Mouse (Mus musculus): ENCODE measurements around the gene Reps1. TPM values are rescaled to one million over a fixed set of nuclear protein-coding genes. Genes with fewer than 3 reads are reported as not detected.

Reps1 gene
- polyA plus RNA-seq, 1 experiment from 2014 or later: 36.5 TPM

GRCm38 (mm10) chr10:18068880-18069279 lies 13.2 kb downstream of the Reps1 start:
- no peak overlapping the region for H3K4me2 ChIP-seq (replicated peaks)
- no peak overlapping the region for H3K27ac ChIP-seq
- H3K4me3 ChIP-seq: no peak overlapping the region
- no peaks in the 10 kb centered on the region for H3K36me3 ChIP-seq
- no peaks in the 10 kb centered on the region for H3K27me3 ChIP-seq
- 81% methylated on average over 2 of the region's 2 CpGs for WGBS
- ATAC-seq (ENCODE audit: low FRiP score): no peak
- H3K9ac ChIP-seq: no peak overlapping the region
- no peaks in the 10 kb centered on the region for H3K9me3 ChIP-seq (replicated peaks)
- H3K4me1 ChIP-seq: peaks cover 19% of the 10 kb centered on the region

DNA sequence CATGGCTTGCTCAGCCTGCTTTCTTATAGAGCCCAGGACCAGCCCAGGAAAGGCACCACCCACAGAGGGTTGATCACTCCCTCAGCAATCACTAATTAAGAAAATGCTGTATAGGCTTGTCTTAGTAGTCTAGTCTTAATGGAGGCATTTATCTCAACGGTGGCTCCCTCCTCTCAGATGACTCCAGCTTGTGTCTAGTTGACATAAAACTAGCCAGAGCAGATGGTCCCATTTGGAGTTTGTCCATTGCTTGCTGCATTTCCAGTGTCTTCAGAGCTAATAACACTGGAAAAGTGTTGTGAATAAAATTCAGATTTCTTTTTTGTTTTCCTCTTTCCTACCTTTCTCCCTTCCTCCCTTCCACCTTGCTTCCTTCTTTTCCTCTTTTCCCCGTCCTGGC lies 13.9 kb downstream of the Reps1 start:
- no peak for ATAC-seq (ENCODE audit: low FRiP score)
- H3K27me3 ChIP-seq: no peaks in the 10 kb centered on the region
- H3K27ac ChIP-seq: no peak overlapping the region
- H3K4me3 ChIP-seq: no peak overlapping the region
- peaks cover 19% of the 10 kb centered on the region for H3K4me1 ChIP-seq
- H3K9ac ChIP-seq: no peak overlapping the region
- H3K9me3 ChIP-seq (replicated peaks): no peaks in the 10 kb centered on the region
- H3K4me2 ChIP-seq (replicated peaks): no peak overlapping the region
- WGBS: 87% methylated on average over 2 of the region's 2 CpGs
- no peaks in the 10 kb centered on the region for H3K36me3 ChIP-seq

- Histone ChIP-seq H3K9me3 (replicated peaks) (no peaks in the 10 kb centered on the region), H3K27me3 (no peaks in the 10 kb centered on the region), H3K9ac (no peak overlapping the region), H3K4me1 (peaks cover 19% of the 10 kb centered on the region), H3K4me2 (replicated peaks) (no peak overlapping the region), H3K27ac (no peak overlapping the region), H3K36me3 (no peaks in the 10 kb centered on the region), H3K4me3 (no peak overlapping the region)
- 82% methylated on average over 3 of the region's 3 CpGs for WGBS
- ATAC-seq (ENCODE audit: low FRiP score): no peak
Measured at GRCm38 (mm10) chr10:18070144-18070543, 14.5 kb downstream of the Reps1 start.

GRCm38 (mm10) chr10:18070616-18071015 lies 15.0 kb downstream of the Reps1 start:
- H3K4me3 ChIP-seq: no peak overlapping the region
- WGBS: 90% methylated on average over 2 of the region's 2 CpGs
- H3K27me3 ChIP-seq: no peaks in the 10 kb centered on the region
- ATAC-seq (ENCODE audit: low FRiP score): no peak
- peaks cover 19% of the 10 kb centered on the region for H3K4me1 ChIP-seq
- no peaks in the 10 kb centered on the region for H3K36me3 ChIP-seq
- H3K4me2 ChIP-seq (replicated peaks): no peak overlapping the region
- no peak overlapping the region for H3K9ac ChIP-seq
- no peak overlapping the region for H3K27ac ChIP-seq
- H3K9me3 ChIP-seq (replicated peaks): no peaks in the 10 kb centered on the region

DNA sequence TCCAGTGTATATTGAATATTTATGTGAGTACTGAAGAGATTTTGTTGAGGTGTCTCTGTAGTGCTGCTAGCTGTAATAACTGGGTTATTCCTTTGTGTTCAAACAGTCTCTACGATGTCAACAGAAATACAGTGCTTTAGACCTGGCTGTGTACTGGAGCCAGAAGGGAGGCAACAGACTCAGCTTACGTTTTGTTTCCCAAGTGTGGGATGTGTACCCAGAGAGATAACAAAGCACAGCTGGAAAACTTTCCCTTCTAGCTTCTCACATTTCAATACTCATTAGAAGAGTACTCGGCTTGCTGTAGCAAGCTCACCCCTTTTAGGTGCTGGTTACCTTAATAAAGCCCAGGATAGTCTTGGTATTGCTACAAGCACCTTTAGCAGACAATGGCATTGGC lies 17.2 kb downstream of the Reps1 start:
- no peaks in the 10 kb centered on the region for H3K27me3 ChIP-seq
- no peaks in the 10 kb centered on the region for H3K9me3 ChIP-seq (replicated peaks)
- 83% methylated on average over 3 of the region's 3 CpGs for WGBS
- H3K4me2 ChIP-seq (replicated peaks): no peak overlapping the region
- no peak overlapping the region for H3K27ac ChIP-seq
- no peak for ATAC-seq (ENCODE audit: low FRiP score)
- peaks cover 10% of the 10 kb centered on the region for H3K4me1 ChIP-seq
- H3K9ac ChIP-seq: no peak overlapping the region
- H3K36me3 ChIP-seq: no peaks in the 10 kb centered on the region
- H3K4me3 ChIP-seq: no peak overlapping the region

DNA sequence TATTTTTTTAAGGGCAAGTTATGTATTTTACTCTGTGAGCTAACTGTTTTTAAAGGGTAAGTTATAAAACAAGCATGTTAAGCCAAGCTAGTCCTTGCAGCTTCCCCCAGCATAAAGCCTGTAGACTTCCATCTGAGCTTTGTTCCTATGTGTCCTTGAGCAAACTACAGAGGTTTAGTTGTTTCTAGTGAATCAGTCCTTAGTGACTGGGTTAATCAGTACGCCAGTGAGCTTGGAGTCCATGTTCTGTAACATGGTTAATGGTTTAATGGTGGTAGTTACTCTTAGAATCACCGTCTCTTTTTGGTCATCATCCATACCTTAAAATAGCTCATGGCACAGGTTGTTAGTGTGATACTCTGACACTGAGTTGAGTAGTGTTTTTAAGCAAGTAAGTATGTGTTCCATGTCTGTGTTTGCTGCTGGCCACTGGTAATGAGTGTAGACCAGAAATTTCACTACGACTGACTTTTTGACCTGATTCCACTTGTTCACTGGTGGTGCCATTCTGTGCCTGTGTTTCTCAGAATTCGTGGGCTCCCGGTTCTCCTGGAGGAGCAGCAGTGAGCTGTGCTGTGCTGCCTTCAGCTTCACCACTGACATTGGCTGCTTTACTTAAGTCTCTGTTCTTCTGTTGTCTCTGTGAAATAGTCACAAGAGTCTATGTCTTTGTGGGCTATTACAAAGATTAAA lies 18.9 kb downstream of the Reps1 start:
- ATAC-seq (ENCODE audit: low FRiP score): no peak
- Histone ChIP-seq H3K4me1 (peaks cover 5% of the 10 kb centered on the region; the same call in 1 of the 2 replicates), H3K4me3 (no peak overlapping the region), H3K27ac (no peak overlapping the region), H3K4me2 (replicated peaks) (no peak overlapping the region), H3K9ac (no peak overlapping the region), H3K27me3 (no peaks in the 10 kb centered on the region), H3K36me3 (no peaks in the 10 kb centered on the region), H3K9me3 (replicated peaks) (no peaks in the 10 kb centered on the region)
- WGBS: 85% methylated on average over 5 of the region's 5 CpGs

GRCm38 (mm10) chr10:18075845-18076244 lies 20.2 kb downstream of the Reps1 start:
- Histone ChIP-seq H3K9ac (no peak overlapping the region), H3K36me3 (no peaks in the 10 kb centered on the region), H3K4me3 (no peak overlapping the region), H3K9me3 (replicated peaks) (no peaks in the 10 kb centered on the region), H3K4me2 (replicated peaks) (no peak overlapping the region), H3K27ac (no peak overlapping the region), H3K4me1 (no peaks in the 10 kb centered on the region), H3K27me3 (no peaks in the 10 kb centered on the region)
- 97% methylated on average over 6 of the region's 6 CpGs for WGBS
- ATAC-seq (ENCODE audit: low FRiP score): no peak

DNA sequence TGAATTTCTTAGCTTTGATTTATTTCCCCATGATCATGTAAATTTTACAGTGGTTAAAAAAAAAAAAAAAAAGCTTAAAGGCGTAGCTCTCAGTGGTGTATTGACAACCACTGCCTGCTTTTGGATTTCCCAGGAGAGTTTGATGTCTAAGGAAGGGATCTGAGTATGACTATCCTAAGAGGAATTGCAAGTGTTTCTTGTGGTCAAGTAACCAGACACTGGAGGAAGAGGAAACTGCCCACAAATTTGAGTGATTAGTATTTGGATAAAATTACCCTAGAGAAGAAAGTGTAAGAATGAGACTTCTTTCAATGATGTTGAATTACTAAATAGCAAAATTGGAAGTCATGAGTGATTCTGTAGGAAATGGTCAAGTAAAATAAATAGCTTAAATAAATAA lies 25.9 kb downstream of the Reps1 start:
- ATAC-seq (ENCODE audit: low FRiP score): no peak
- H3K4me1 ChIP-seq: 0 out of 2 replicates have a peak, but pooled peaks cover 2% of the 10 kb centered on the region
- no peak overlapping the region for H3K4me2 ChIP-seq (replicated peaks)
- WGBS: 73% methylated on average over 1 of the region's 1 CpGs
- no peak overlapping the region for H3K27ac ChIP-seq
- H3K36me3 ChIP-seq: no peaks in the 10 kb centered on the region
- H3K4me3 ChIP-seq: no peak overlapping the region
- no peaks in the 10 kb centered on the region for H3K27me3 ChIP-seq
- no peak overlapping the region for H3K9ac ChIP-seq
- H3K9me3 ChIP-seq (replicated peaks): no peaks in the 10 kb centered on the region

DNA sequence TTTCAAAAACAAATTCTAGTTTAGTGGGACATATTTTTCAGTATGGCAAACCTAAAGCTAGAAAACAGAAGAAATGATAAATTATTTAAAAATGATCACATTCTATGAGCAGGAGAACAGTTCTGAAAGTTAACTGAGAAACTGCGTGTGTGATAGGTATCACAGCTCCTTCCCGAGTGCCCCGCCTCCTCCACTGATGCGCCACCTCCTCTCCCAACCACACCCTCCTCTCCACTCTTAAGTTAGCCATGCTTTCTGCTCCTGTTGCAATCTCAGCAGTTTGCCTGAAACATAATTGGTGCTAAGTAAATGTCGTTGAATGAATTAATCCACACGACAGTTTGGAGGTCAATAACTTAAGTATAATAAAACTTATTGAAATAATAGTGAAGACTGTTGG lies 27.1 kb downstream of the Reps1 start:
- WGBS: 96% methylated on average over 6 of the region's 6 CpGs
- Histone ChIP-seq H3K4me1 (0 out of 2 replicates have a peak, but pooled peaks cover 2% of the 10 kb centered on the region), H3K4me3 (no peak overlapping the region), H3K9ac (no peak overlapping the region), H3K27ac (no peak overlapping the region), H3K4me2 (replicated peaks) (no peak overlapping the region), H3K27me3 (no peaks in the 10 kb centered on the region), H3K36me3 (no peaks in the 10 kb centered on the region), H3K9me3 (replicated peaks) (no peaks in the 10 kb centered on the region)
- no peak for ATAC-seq (ENCODE audit: low FRiP score)

DNA sequence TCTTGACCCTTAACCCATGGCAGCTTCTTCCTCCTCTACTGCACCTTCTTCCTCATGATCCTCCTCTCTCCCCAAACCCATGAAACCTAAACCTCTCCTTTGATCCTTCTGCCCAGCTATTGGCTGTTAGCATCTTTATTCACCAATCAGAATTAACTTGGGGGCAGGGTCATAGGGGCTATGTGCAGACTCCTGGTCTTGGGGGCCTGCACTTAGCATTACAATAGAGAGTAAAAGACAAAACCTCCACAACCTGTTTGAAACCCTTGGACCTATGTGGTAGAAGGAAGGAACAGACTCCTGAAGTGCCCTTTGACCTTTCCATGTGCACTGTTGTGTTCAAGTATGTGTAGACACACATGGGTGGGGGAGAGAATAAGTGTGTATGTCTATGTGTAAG lies 35.0 kb downstream of the Reps1 start:
- peaks cover 43% of the 10 kb centered on the region for H3K36me3 ChIP-seq
- no peak for ATAC-seq (ENCODE audit: low FRiP score)
- no peak overlapping the region for H3K27ac ChIP-seq
- H3K4me2 ChIP-seq (replicated peaks): no peak overlapping the region
- no peaks in the 10 kb centered on the region for H3K4me1 ChIP-seq
- H3K4me3 ChIP-seq: no peak overlapping the region
- no peaks in the 10 kb centered on the region for H3K27me3 ChIP-seq
- no peak overlapping the region for H3K9ac ChIP-seq
- no peaks in the 10 kb centered on the region for H3K9me3 ChIP-seq (replicated peaks)

DNA sequence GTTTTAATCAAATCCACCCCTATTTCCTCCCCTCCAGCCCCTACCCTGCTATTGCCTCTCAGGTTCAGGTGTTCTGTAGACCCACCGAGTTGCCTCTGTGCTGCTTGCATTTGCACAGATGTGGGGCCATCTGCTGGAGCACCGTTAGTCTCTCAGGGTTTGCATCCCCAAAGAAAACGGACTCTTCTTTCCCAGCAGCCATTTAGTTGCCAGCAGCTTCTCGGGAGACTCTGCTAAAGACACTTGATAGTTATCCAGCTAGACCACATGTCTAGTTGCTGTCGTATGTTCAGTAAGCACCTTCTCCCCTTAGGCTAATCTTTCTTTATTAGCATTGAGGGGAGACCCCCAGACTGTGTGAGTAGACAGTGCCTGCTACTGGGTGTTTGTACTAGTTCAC lies 46.5 kb downstream of the Reps1 start:
- H3K9me3 ChIP-seq (replicated peaks): no peaks in the 10 kb centered on the region
- H3K4me3 ChIP-seq: no peak overlapping the region
- H3K9ac ChIP-seq: no peak overlapping the region
- no peak overlapping the region for H3K27ac ChIP-seq
- H3K4me1 ChIP-seq: no peaks in the 10 kb centered on the region
- 69% methylated on average over 5 of the region's 5 CpGs for WGBS
- ATAC-seq (ENCODE audit: low FRiP score): no peak
- no peaks in the 10 kb centered on the region for H3K27me3 ChIP-seq
- no peak overlapping the region for H3K4me2 ChIP-seq (replicated peaks)
- H3K36me3 ChIP-seq: peaks cover 19% of the 10 kb centered on the region

DNA sequence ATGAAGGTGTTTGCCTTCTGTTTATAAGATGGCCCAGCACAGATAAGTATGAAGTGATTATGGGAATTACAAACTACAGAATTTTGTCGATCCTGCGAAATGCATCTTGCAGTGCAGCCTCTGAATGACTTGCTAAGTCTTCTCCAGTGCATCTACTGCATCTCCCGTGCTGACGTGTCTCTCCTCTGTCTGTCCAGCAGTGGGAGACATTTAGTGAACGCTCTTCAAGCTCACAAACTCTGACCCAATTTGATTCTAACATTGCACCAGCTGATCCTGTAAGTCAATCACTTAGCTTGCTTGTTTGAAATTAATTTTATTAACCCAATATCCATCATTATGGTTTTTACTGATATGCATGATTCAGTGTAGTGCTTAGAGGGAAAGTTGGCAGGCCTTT lies 51.8 kb downstream of the Reps1 start:
- peaks cover 15% of the 10 kb centered on the region for H3K36me3 ChIP-seq
- H3K27ac ChIP-seq: no peak overlapping the region
- no peaks in the 10 kb centered on the region for H3K4me1 ChIP-seq
- 80% methylated on average over 5 of the region's 5 CpGs for WGBS
- no peak for ATAC-seq (ENCODE audit: low FRiP score)
- no peak overlapping the region for H3K9ac ChIP-seq
- no peak overlapping the region for H3K4me2 ChIP-seq (replicated peaks)
- H3K27me3 ChIP-seq: no peaks in the 10 kb centered on the region
- no peak overlapping the region for H3K4me3 ChIP-seq
- H3K9me3 ChIP-seq (replicated peaks): no peaks in the 10 kb centered on the region

GRCm38 (mm10) chr10:18110940-18111339 lies 55.3 kb downstream of the Reps1 start:
- Histone ChIP-seq H3K27ac (no peak overlapping the region), H3K4me1 (no peaks in the 10 kb centered on the region), H3K9ac (no peak overlapping the region), H3K4me2 (replicated peaks) (no peak overlapping the region), H3K27me3 (no peaks in the 10 kb centered on the region), H3K4me3 (no peak overlapping the region), H3K9me3 (replicated peaks) (no peaks in the 10 kb centered on the region), H3K36me3 (peaks cover 16% of the 10 kb centered on the region)
- ATAC-seq (ENCODE audit: low FRiP score): no peak
